Mouse (Mus musculus): ENCODE measurements around the gene Dnase1. TPM values are rescaled to one million over a fixed set of nuclear protein-coding genes. Genes with fewer than 3 reads are reported as not detected.
A peak's percentile ranks its signal among the peaks of the same experiment; 100 is the strongest.

Dnase1 gene
- polyA plus RNA-seq, 1 experiment from 2014 or later, result 3.9 TPM

GRCm38 (mm10) chr16:4022719-4023118 is 14.0 kb upstream of the Dnase1 start:
- no peak overlapping the region for H3K4me3 ChIP-seq (ENCODE audit: low read depth, low read length)
- no peak overlapping the region for H3K9ac ChIP-seq (ENCODE audit: low read depth, low read length)
- H3K4me2 ChIP-seq, result no peak overlapping the region
- no peaks in the 10 kb centered on the region for H3K9me3 ChIP-seq (ENCODE audit: control insufficient read depth, low read length)
- no peak overlapping the region for H3K27ac ChIP-seq (ENCODE audit: low read depth, low read length)
- no peaks in the 10 kb centered on the region for H3K36me3 ChIP-seq (ENCODE audit: control insufficient read depth, insufficient read depth, low read length)
- DNase-seq (ENCODE audit: low spot score), result no peak
- 74% methylated on average over 4 of the region's 4 CpGs for WGBS
- no peaks in the 10 kb centered on the region for H3K4me1 ChIP-seq (replicated peaks; ENCODE audit: control insufficient read depth, insufficient read depth, low read length)
- ATAC-seq (replicated peaks; ENCODE audit: low FRiP score), result no peak
- H3K27me3 ChIP-seq (replicated peaks; ENCODE audit: control insufficient read depth, insufficient read depth, low read length), result no peaks in the 10 kb centered on the region

DNA sequence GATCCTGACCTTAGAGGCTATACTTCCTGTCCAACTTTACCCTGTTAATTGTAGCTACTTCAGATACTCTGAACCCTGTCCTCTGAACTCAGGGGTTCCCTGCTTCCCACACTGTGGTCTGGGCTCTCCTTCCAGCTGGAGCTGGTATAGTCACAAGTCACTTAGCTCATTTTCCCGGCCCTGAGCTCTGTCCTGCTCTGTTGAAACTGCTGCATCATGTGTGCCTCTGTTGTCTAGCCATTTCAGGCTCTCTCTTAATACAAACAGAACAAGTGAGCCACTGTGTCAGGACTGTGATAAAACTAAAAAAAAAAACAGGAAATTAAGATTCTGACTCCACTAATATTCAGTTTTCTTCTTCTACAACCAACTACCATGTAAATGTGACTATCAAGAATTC is 10.1 kb upstream of the Dnase1 start:
- Histone ChIP-seq H3K27me3 (replicated peaks; ENCODE audit: control insufficient read depth, insufficient read depth, low read length) (no peaks in the 10 kb centered on the region), H3K9me3 (ENCODE audit: control insufficient read depth, low read length) (no peaks in the 10 kb centered on the region), H3K4me3 (ENCODE audit: low read depth, low read length) (no peak overlapping the region), H3K36me3 (ENCODE audit: control insufficient read depth, insufficient read depth, low read length) (no peaks in the 10 kb centered on the region), H3K27ac (ENCODE audit: low read depth, low read length) (no peak overlapping the region), H3K4me1 (replicated peaks; ENCODE audit: control insufficient read depth, insufficient read depth, low read length) (peaks cover 4% of the 10 kb centered on the region; the same call in 1 of the 2 replicates), H3K4me2 (no peak overlapping the region), H3K9ac (ENCODE audit: low read depth, low read length) (no peak overlapping the region)
- ATAC-seq (replicated peaks; ENCODE audit: low FRiP score) (no peak), DNase-seq (ENCODE audit: low spot score) (no peak)
- 37% methylated on average over 1 of the region's 1 CpGs for WGBS

GRCm38 (mm10) chr16:4027211-4027610 is 9.5 kb upstream of the Dnase1 start:
- Histone ChIP-seq H3K4me3 (ENCODE audit: low read depth, low read length) (no peak overlapping the region), H3K4me2 (no peak overlapping the region), H3K9ac (ENCODE audit: low read depth, low read length) (no peak overlapping the region), H3K36me3 (ENCODE audit: control insufficient read depth, insufficient read depth, low read length) (no peaks in the 10 kb centered on the region), H3K27ac (ENCODE audit: low read depth, low read length) (no peak overlapping the region), H3K9me3 (ENCODE audit: control insufficient read depth, low read length) (no peaks in the 10 kb centered on the region), H3K27me3 (replicated peaks; ENCODE audit: control insufficient read depth, insufficient read depth, low read length) (no peaks in the 10 kb centered on the region), H3K4me1 (replicated peaks; ENCODE audit: control insufficient read depth, insufficient read depth, low read length) (peaks cover 6% of the 10 kb centered on the region)
- 70% methylated on average over 3 of the region's 3 CpGs for WGBS
- no peak for ATAC-seq (replicated peaks; ENCODE audit: low FRiP score)
- DNase-seq (ENCODE audit: low spot score), result no peak

DNA sequence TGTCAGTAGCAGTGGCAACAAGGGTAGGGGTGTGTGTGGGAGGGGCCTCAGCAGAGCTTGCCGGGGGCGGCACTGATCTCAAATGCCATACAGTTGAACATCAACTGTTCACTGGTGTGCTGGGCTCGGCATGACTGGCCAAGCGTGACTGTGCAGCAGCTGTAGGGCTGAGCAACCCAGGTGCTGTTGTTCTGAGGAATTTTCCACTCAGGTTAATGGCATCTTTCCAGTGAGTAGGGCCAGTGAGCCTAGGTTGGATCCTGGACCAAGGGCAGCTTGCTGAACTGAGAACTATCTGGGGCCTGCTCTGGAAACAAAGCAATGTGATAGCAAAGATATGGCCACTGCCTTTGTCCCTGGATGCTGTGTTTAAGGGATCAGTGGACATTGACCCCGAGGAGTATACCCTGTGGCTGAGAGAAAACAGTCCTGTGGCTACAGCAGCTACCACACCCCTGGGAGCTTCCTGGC is 7.3 kb upstream of the Dnase1 start:
- no peaks in the 10 kb centered on the region for H3K9me3 ChIP-seq (ENCODE audit: control insufficient read depth, low read length)
- no peak overlapping the region for H3K27ac ChIP-seq (ENCODE audit: low read depth, low read length)
- DNase-seq (ENCODE audit: low spot score), result no peak
- peaks cover 23% of the 10 kb centered on the region for H3K4me1 ChIP-seq (replicated peaks; ENCODE audit: control insufficient read depth, insufficient read depth, low read length)
- no peak overlapping the region for H3K9ac ChIP-seq (ENCODE audit: low read depth, low read length)
- no peaks in the 10 kb centered on the region for H3K36me3 ChIP-seq (ENCODE audit: control insufficient read depth, insufficient read depth, low read length)
- 80% methylated on average over 5 of the region's 5 CpGs for WGBS
- ATAC-seq (replicated peaks; ENCODE audit: low FRiP score), result no peak
- no peaks in the 10 kb centered on the region for H3K27me3 ChIP-seq (replicated peaks; ENCODE audit: control insufficient read depth, insufficient read depth, low read length)
- H3K4me2 ChIP-seq, result no peak overlapping the region
- no peak overlapping the region for H3K4me3 ChIP-seq (ENCODE audit: low read depth, low read length)

- Histone ChIP-seq H3K27me3 (replicated peaks; ENCODE audit: control insufficient read depth, insufficient read depth, low read length) (no peaks in the 10 kb centered on the region), H3K36me3 (ENCODE audit: control insufficient read depth, insufficient read depth, low read length) (no peaks in the 10 kb centered on the region), H3K4me1 (replicated peaks; ENCODE audit: control insufficient read depth, insufficient read depth, low read length) (peaks cover 26% of the 10 kb centered on the region), H3K4me2 (no peak overlapping the region), H3K9me3 (ENCODE audit: control insufficient read depth, low read length) (no peaks in the 10 kb centered on the region), H3K27ac (ENCODE audit: low read depth, low read length) (no peak overlapping the region), H3K9ac (ENCODE audit: low read depth, low read length) (no peak overlapping the region), H3K4me3 (ENCODE audit: low read depth, low read length) (no peak overlapping the region)
- no peak for DNase-seq (ENCODE audit: low spot score)
- 87% methylated on average over 10 of the region's 10 CpGs for WGBS
- no peak for ATAC-seq (replicated peaks; ENCODE audit: low FRiP score)
Measured at GRCm38 (mm10) chr16:4030501-4030900, 6.2 kb upstream of the Dnase1 start.

DNA sequence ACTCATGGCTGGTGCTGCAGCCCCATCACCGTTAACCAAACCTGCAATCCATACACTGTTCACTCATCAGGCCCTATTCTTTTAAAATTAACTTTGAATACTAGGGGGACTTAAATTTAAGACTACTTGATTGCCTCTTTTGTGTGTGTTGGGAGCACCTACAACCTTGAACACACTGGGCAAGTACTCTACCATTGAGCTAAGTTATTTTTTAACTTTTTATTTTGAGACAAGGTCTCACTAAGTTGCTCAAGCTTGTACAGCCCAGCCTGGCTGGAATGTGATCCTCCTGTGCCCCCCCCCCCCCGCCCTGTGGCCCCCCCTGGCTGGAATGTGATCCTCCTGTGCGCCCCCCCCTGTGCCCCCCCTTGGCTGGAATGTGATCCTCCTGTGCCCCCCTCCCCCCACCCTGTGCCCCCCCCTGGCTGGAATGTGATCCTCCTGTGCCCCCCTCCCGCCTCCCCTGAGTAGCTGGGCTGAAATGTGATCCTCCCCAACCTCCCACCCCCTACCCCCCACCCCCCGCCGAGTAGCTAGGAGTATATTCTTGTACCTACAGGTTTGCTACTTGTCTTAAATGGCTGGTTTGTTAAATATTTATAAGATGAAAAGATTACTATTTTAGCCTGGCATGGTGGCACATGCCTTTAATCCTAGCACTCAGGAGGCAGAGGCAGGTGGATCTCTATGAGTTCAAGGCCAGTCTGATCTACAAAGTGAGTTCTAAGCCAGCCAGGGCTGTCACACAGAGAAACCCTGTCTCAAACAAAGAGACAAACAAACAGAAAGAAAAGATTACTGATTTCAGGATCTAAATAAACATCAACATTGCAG is 5.1 kb upstream of the Dnase1 start:
- no peak for ATAC-seq (replicated peaks; ENCODE audit: low FRiP score)
- Histone ChIP-seq H3K9ac (ENCODE audit: low read depth, low read length) (no peak overlapping the region), H3K4me2 (no peak overlapping the region), H3K9me3 (ENCODE audit: control insufficient read depth, low read length) (no peaks in the 10 kb centered on the region), H3K36me3 (ENCODE audit: control insufficient read depth, insufficient read depth, low read length) (peaks cover 2% of the 10 kb centered on the region; the same call in 1 of the 2 replicates), H3K4me3 (ENCODE audit: low read depth, low read length) (no peak overlapping the region), H3K27me3 (replicated peaks; ENCODE audit: control insufficient read depth, insufficient read depth, low read length) (no peaks in the 10 kb centered on the region), H3K27ac (ENCODE audit: low read depth, low read length) (no peak overlapping the region), H3K4me1 (replicated peaks; ENCODE audit: control insufficient read depth, insufficient read depth, low read length) (peaks cover 26% of the 10 kb centered on the region)
- no peak for DNase-seq (ENCODE audit: low spot score)
- WGBS, result 69% methylated on average over 4 of the region's 6 CpGs

DNA sequence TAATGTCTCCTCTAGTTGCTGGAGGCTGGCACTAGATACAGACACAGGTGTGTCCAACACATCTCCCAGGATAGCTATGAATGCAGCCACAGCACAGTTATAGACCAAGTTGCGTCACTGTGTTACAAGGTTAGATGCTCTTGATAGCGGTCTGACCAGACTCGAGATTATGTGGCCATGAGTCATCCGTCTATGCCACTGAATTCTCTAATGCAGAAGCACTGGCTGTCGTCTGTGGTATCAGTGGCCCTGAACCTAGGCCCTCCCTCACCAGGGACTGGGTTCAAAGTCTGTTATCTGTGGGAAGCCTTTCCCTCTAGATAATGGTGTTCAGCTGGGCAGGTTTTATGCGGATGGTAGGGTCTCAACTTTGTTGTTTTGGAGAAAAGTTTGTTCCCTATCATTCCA is 4.4 kb upstream of the Dnase1 start:
- H3K4me1 ChIP-seq (replicated peaks; ENCODE audit: control insufficient read depth, insufficient read depth, low read length), result peaks cover 26% of the 10 kb centered on the region
- 45% methylated on average over 6 of the region's 6 CpGs for WGBS
- no peak overlapping the region for H3K9ac ChIP-seq (ENCODE audit: low read depth, low read length)
- no peak overlapping the region for H3K4me3 ChIP-seq (ENCODE audit: low read depth, low read length)
- no peak for DNase-seq (ENCODE audit: low spot score)
- H3K27ac ChIP-seq (ENCODE audit: low read depth, low read length), result no peak overlapping the region
- peaks cover 8% of the 10 kb centered on the region for H3K36me3 ChIP-seq (ENCODE audit: control insufficient read depth, insufficient read depth, low read length)
- no peaks in the 10 kb centered on the region for H3K27me3 ChIP-seq (replicated peaks; ENCODE audit: control insufficient read depth, insufficient read depth, low read length)
- H3K4me2 ChIP-seq, result no peak overlapping the region; the same call in 1 of the 2 replicates
- peak; percentile 55 for ATAC-seq (replicated peaks; ENCODE audit: low FRiP score)
- no peaks in the 10 kb centered on the region for H3K9me3 ChIP-seq (ENCODE audit: control insufficient read depth, low read length)

- Histone ChIP-seq H3K4me1 (replicated peaks; ENCODE audit: control insufficient read depth, insufficient read depth, low read length) (peaks cover 26% of the 10 kb centered on the region), H3K9me3 (ENCODE audit: control insufficient read depth, low read length) (no peaks in the 10 kb centered on the region), H3K4me2 (no peak overlapping the region; the same call in 1 of the 2 replicates), H3K27ac (ENCODE audit: low read depth, low read length) (no peak overlapping the region), H3K36me3 (ENCODE audit: control insufficient read depth, insufficient read depth, low read length) (peaks cover 20% of the 10 kb centered on the region), H3K9ac (ENCODE audit: low read depth, low read length) (no peak overlapping the region), H3K4me3 (ENCODE audit: low read depth, low read length) (no peak overlapping the region), H3K27me3 (replicated peaks; ENCODE audit: control insufficient read depth, insufficient read depth, low read length) (no peaks in the 10 kb centered on the region)
- DNase-seq (ENCODE audit: low spot score), result no peak
- peak; percentile 74 for ATAC-seq (replicated peaks; ENCODE audit: low FRiP score)
- 52% methylated on average over 5 of the region's 5 CpGs for WGBS
Measured at GRCm38 (mm10) chr16:4033971-4034370, 2.8 kb upstream of the Dnase1 start.

DNA sequence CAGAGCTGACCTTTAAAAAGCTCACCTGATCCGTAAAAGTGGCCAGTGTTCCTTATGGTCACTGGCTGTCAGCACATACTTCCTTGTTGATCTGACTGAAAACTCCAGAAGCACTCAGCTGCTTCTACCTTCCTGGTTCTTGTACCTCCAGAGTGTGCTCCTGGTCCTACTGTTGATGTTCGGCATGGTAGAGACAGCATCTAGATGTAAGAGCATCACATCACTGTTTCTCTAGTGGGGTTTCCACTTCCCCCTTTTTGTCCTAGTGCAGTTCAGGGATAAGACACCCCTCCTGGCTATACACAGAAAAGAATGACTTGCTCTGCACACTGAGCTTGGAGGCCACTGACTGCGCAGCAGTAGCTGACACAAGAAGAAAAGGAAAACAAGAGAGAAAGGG is 2.3 kb upstream of the Dnase1 start:
- no peak for ATAC-seq (replicated peaks; ENCODE audit: low FRiP score)
- Histone ChIP-seq H3K4me2 (no peak overlapping the region), H3K36me3 (ENCODE audit: control insufficient read depth, insufficient read depth, low read length) (peaks cover 23% of the 10 kb centered on the region), H3K4me1 (replicated peaks; ENCODE audit: control insufficient read depth, insufficient read depth, low read length) (peaks cover 26% of the 10 kb centered on the region), H3K9ac (ENCODE audit: low read depth, low read length) (no peak overlapping the region), H3K27me3 (replicated peaks; ENCODE audit: control insufficient read depth, insufficient read depth, low read length) (no peaks in the 10 kb centered on the region), H3K27ac (ENCODE audit: low read depth, low read length) (0 out of 2 replicates have a peak overlapping the region, but pooled peaks have one; percentile 13), H3K4me3 (ENCODE audit: low read depth, low read length) (no peak overlapping the region), H3K9me3 (ENCODE audit: control insufficient read depth, low read length) (no peaks in the 10 kb centered on the region)
- no peak for DNase-seq (ENCODE audit: low spot score)
- 81% methylated on average over 3 of the region's 3 CpGs for WGBS
